Mouse (Mus musculus): ENCODE data around the gene Cdk6.

GRCm38 (mm10) chr5:3386731-3387087 is 45.4 kb downstream of the Cdk6 start:
- no peak for TF ChIP-seq CTCF (IDR thresholded peaks at IDR 0.05; ENCODE audit: low read depth)
- no peak for TF ChIP-seq EP300 (IDR thresholded peaks at IDR 0.05; ENCODE audit: low read depth)

Measured in liver, embryonic 14.5 days (tissue).